Mouse (Mus musculus): ENCODE results near the gene Ms4a4b. TPM values are rescaled to one million over a fixed set of nuclear protein-coding genes. Genes with fewer than 3 reads are reported as not detected.

Ms4a4b gene
- total RNA-seq, 1 experiment from 2014 or later = 3.1 TPM

GRCm38 (mm10) chr19:11485266-11485665 lies 41.9 kb downstream of the Ms4a4b start:
- peak; percentile 68; the same call in 1 of the 2 replicates for ATAC-seq (replicated peaks; ENCODE audit: low read depth, poor library complexity, severe bottlenecking)

GRCm38 (mm10) chr19:11485746-11486145 lies 42.4 kb downstream of the Ms4a4b start, which contains the start of gene Gm8369:
Gene Gm8369 (plus strand): TSS chr19:11485938.
- ATAC-seq (replicated peaks; ENCODE audit: low read depth, poor library complexity, severe bottlenecking) = no peak

- no peak for ATAC-seq (replicated peaks; ENCODE audit: low read depth, poor library complexity, severe bottlenecking)
Observed at GRCm38 (mm10) chr19:11486599-11486998, 43.2 kb downstream of the Ms4a4b start.

- ATAC-seq (replicated peaks; ENCODE audit: low read depth, poor library complexity, severe bottlenecking) = no peak
Observed at GRCm38 (mm10) chr19:11491406-11492189, 48.2 kb downstream of the Ms4a4b start.

- ATAC-seq (replicated peaks; ENCODE audit: low read depth, poor library complexity, severe bottlenecking) = no peak
Observed at GRCm38 (mm10) chr19:11492671-11493070, 49.3 kb downstream of the Ms4a4b start.

- 0 out of 2 replicates have a peak, but pooled peaks have one; percentile 58 for ATAC-seq (replicated peaks; ENCODE audit: low read depth, poor library complexity, severe bottlenecking)
Observed at GRCm38 (mm10) chr19:11494519-11494918, 51.2 kb downstream of the Ms4a4b start.

GRCm38 (mm10) chr19:11496361-11496760 lies 53.0 kb downstream of the Ms4a4b start:
- no peak for ATAC-seq (replicated peaks; ENCODE audit: low read depth, poor library complexity, severe bottlenecking)

- peak; percentile 63 for ATAC-seq (replicated peaks; ENCODE audit: low read depth, poor library complexity, severe bottlenecking)
Observed at GRCm38 (mm10) chr19:11497300-11497699, 53.9 kb downstream of the Ms4a4b start.

GRCm38 (mm10) chr19:11500796-11501195 lies 57.4 kb downstream of the Ms4a4b start:
- ATAC-seq (replicated peaks; ENCODE audit: low read depth, poor library complexity, severe bottlenecking) = no peak

GRCm38 (mm10) chr19:11501326-11501725 lies 58.0 kb downstream of the Ms4a4b start:
- ATAC-seq (replicated peaks; ENCODE audit: low read depth, poor library complexity, severe bottlenecking) = no peak

GRCm38 (mm10) chr19:11504857-11505256 lies 61.5 kb downstream of the Ms4a4b start:
- no peak for ATAC-seq (replicated peaks; ENCODE audit: low read depth, poor library complexity, severe bottlenecking)

- peak; percentile 85 for ATAC-seq (replicated peaks; ENCODE audit: low read depth, poor library complexity, severe bottlenecking)
Observed at GRCm38 (mm10) chr19:11513458-11513857, 70.1 kb downstream of the Ms4a4b start.

GRCm38 (mm10) chr19:11516246-11516645 lies 72.9 kb downstream of the Ms4a4b start, which contains the start of gene Ms4a6b:
Gene Ms4a6b (plus strand): TSS chr19:11516512.
- ATAC-seq (replicated peaks; ENCODE audit: low read depth, poor library complexity, severe bottlenecking) = no peak

Other genes starting within 250 kb of the Ms4a4b start
- gene Ms4a13, start 246.8 kb upstream of the Ms4a4b start, total RNA-seq (2017) = not detected in 2 replicates
- gene Ms4a12, start 211.1 kb upstream of the Ms4a4b start, total RNA-seq (2017) = not detected in 2 replicates
- gene Ms4a1, start 177.3 kb upstream of the Ms4a4b start, total RNA-seq (2017) = not detected in 2 replicates
- not detected in 2 replicates for gene Ms4a5, start 159.7 kb upstream of the Ms4a4b start, total RNA-seq (2017)
- gene Ms4a14, start 129.1 kb upstream of the Ms4a4b start, total RNA-seq (2017) = not detected in 2 replicates
- gene Ms4a7, start 107.4 kb upstream of the Ms4a4b start, total RNA-seq (2017) = 0.09 TPM in 1 of 2 replicates, not detected in the other
- gene Ms4a4a, start 68.0 kb upstream of the Ms4a4b start, total RNA-seq (2017) = not detected in 2 replicates
- 7.3 and 25.8 TPM in 2 replicates for gene Ms4a4c, start 38.8 kb upstream of the Ms4a4b start, total RNA-seq (2017)
- gene Ms4a6c, start 25.8 kb downstream of the Ms4a4b start, total RNA-seq (2017) = 108 and 113 TPM in 2 replicates
- 1.7 and 2.1 TPM in 2 replicates for gene Gm8369, start 42.4 kb downstream of the Ms4a4b start, total RNA-seq (2017)
- 13.9 and 26.6 TPM in 2 replicates for gene Ms4a6b, start 73.0 kb downstream of the Ms4a4b start, total RNA-seq (2017)
- gene Ms4a4d, start 93.2 kb downstream of the Ms4a4b start, total RNA-seq (2017) = not detected in 2 replicates
- 0.82 TPM in 1 of 2 replicates, not detected in the other for gene Ms4a6d, start 161.3 kb downstream of the Ms4a4b start, total RNA-seq (2017)
- gene Ms4a2, start 180.2 kb downstream of the Ms4a4b start, total RNA-seq (2017) = 54.6 and 59.7 TPM in 2 replicates
- 31.1 and 41.7 TPM in 2 replicates for gene Ms4a3, start 197.3 kb downstream of the Ms4a4b start, total RNA-seq (2017)
- 2.7 TPM in 1 of 2 replicates, not detected in the other for gene Oosp2, start 217.0 kb downstream of the Ms4a4b start, total RNA-seq (2017)
- gene Oosp1, start 247.6 kb downstream of the Ms4a4b start, total RNA-seq (2017) = 7.4 and 12.8 TPM in 2 replicates